Mouse (Mus musculus) limb, embryonic 12.5 days (tissue): ENCODE measurements around the gene Impdh2. TPM values are rescaled to one million over a fixed set of nuclear protein-coding genes. Genes with fewer than 3 reads are reported as not detected.

Experiments used
- ATAC-seq: fragments of 200-750 bp; cut with Nextera tagmentation; 2 replicates; pipeline ENCODE4 v1.8.0; 2017; ENCODE audit warnings: low read depth, moderate TSS enrichment; ENCODE audit not compliant: insufficient number of reproducible peaks, insufficient read depth, low FRiP score, low TSS enrichment
- H3K27ac ChIP-seq: fragments of 300-500 bp; sonication (generic); 2 replicates; pipeline ENCODE4 v1.5.1; 2016; ENCODE audit warnings: mild to moderate bottlenecking, moderate library complexity
- H3K27me3 ChIP-seq: fragments of 300-500 bp; sonication (generic); 2 replicates; pipeline ENCODE4 v1.6.1; 2016; ENCODE audit warnings: mild to moderate bottlenecking, moderate library complexity
- H3K36me3 ChIP-seq: fragments of 300-500 bp; sonication (generic); 2 replicates; pipeline ENCODE4 v1.6.1; 2016; ENCODE audit warnings: mild to moderate bottlenecking, moderate library complexity
- H3K4me1 ChIP-seq: fragments of 300-500 bp; sonication (generic); replicated peaks from 2 replicates; pipeline ENCODE4 v1.6.1; 2016
- H3K4me2 ChIP-seq: fragments of 300-500 bp; sonication (generic); 2 replicates; pipeline ENCODE4 v1.6.1; 2016; ENCODE audit warnings: mild to moderate bottlenecking, moderate library complexity
- H3K4me3 ChIP-seq: fragments of 300-500 bp; sonication (generic); replicated peaks from 2 replicates; pipeline ENCODE4 v1.5.1; 2016; ENCODE audit warnings: mild to moderate bottlenecking
- H3K9ac ChIP-seq: fragments of 300-500 bp; sonication (generic); replicated peaks from 2 replicates; pipeline ENCODE4 v1.6.1; 2016; ENCODE audit warnings: mild to moderate bottlenecking, moderate library complexity
- H3K9me3 ChIP-seq: fragments of 300-500 bp; sonication (generic); 2 replicates; pipeline ENCODE4 v1.6.1; 2016; ENCODE audit warnings: mild to moderate bottlenecking, moderate library complexity
- WGBS: fragments of 180-500 bp; shearing (Covaris S2); methylation state at CpG from one replicate; pipeline ENCODE4 v1.1.7; 2016; 5-methylcytosine and 5-hydroxymethylcytosine counted together
- polyA plus RNA-seq: library from polyadenylated mRNA; unstranded; fragments of >200 nt; fragmentation: Nextera tagmentation; extraction: Ambion mirVana; gene quantifications from 2 replicates; pipeline ENCODE4 v1.2.1, GENCODE M21; 2016

The Impdh2 gene
- polyA plus RNA-seq, 1 experiment from 2014 or later: 213 TPM

DNA sequence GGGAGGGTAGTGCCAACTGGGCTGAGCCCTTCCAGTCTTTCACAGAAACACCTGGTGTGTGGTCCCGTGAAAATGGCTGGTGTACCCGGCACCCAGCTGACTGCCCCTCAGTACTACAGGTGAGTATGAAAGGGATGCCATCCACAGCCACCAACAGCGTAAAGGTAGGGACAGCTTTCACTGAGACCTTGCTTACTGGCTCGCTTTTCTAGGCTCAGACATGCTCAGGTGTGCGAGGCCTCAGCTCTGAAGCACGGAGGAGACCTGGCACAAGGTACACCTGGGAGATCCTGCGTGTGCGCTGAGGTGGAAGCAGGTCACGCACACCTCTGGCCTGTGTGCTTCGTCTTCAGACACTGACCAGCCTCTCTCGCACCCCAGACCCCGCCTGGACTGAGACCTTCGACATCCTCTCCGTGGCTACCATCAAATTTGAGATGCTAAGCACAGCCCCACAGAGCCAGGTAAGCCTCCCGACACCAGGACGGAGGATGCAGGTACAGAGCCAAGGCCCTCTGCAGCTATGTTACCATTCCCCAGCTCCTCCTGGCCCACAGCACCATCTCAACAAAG lies 11.4 kb downstream of the Impdh2 start:
- peaks cover 59% of the 10 kb centered on the region for H3K36me3 ChIP-seq
- H3K4me1 ChIP-seq: peaks cover 58% of the 10 kb centered on the region
- H3K27ac ChIP-seq: no peak overlapping the region
- H3K9me3 ChIP-seq: no peaks in the 10 kb centered on the region
- no peak overlapping the region for H3K9ac ChIP-seq
- WGBS: 92% methylated on average over 16 of the region's 16 CpGs
- H3K4me3 ChIP-seq: no peak overlapping the region
- no peak for ATAC-seq
- H3K4me2 ChIP-seq: no peak overlapping the region
- no peaks in the 10 kb centered on the region for H3K27me3 ChIP-seq

DNA sequence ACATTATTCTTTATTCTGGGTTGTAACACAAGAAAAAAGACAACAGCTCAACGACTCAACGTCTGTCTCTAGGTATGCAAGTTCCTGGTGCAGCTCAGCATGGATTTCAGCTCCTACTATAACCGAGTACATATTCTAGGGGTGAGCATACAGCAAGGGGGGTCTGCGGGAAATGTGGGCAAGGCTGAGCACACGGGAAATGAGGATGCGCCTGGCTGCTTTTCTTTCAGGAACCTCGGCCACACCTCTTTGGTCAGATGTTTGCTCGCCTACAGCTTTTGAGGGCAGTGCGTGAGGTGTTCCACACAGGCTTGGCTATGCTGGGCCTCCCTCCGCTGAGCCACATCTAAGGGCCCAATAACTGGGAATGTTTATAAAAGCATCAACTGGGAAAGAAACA lies 12.2 kb downstream of the Impdh2 start:
- Histone ChIP-seq H3K36me3 (peaks cover 65% of the 10 kb centered on the region), H3K4me3 (no peak overlapping the region), H3K9me3 (no peaks in the 10 kb centered on the region), H3K27me3 (no peaks in the 10 kb centered on the region), H3K4me1 (peaks cover 67% of the 10 kb centered on the region), H3K9ac (no peak overlapping the region), H3K4me2 (no peak overlapping the region), H3K27ac (no peak overlapping the region)
- no peak for ATAC-seq
- 89% methylated on average over 10 of the region's 10 CpGs for WGBS

- no peak overlapping the region for H3K4me3 ChIP-seq
- ATAC-seq: no peak
- H3K27ac ChIP-seq: no peak overlapping the region
Observed at GRCm38 (mm10) chr9:108573774-108574690, 13.9 kb downstream of the Impdh2 start.

DNA sequence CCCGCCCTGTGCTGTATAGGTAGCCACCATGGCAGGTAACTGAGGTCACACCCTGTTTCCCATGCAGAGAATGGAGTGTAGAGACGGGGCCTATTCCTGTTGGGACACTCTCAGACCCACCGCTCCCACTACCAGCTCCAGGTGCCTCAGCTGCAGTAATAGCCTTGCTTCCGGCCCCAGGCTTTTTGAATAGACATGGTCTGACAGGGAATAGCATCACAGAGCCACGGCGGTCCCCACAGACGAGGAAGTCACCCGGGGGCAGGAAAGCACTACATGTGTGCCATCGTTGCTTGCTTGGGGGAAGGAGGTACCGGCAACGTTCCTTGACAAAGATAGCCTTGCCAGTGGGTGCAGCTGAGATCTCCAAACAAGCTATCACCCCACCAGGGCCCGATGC lies 14.8 kb downstream of the Impdh2 start:
- Histone ChIP-seq H3K27me3 (no peaks in the 10 kb centered on the region), H3K9ac (no peak overlapping the region; the same call in 1 of the 2 replicates), H3K9me3 (no peaks in the 10 kb centered on the region), H3K36me3 (peaks cover 65% of the 10 kb centered on the region), H3K4me2 (no peak overlapping the region), H3K27ac (no peak overlapping the region), H3K4me3 (no peak overlapping the region), H3K4me1 (peaks cover 64% of the 10 kb centered on the region)
- ATAC-seq: no peak
- WGBS: 89% methylated on average over 12 of the region's 12 CpGs

More at GRCm38 (mm10) chr9:108573774-108574690, 13.9 kb downstream of the Impdh2 start:
- H3K36me3 ChIP-seq: peaks cover 65% of the 10 kb centered on the region
- H3K4me1 ChIP-seq: peaks cover 60% of the 10 kb centered on the region
- 0 out of 2 replicates have a peak overlapping the region, but pooled peaks have one; percentile 21 for H3K4me2 ChIP-seq
- H3K9me3 ChIP-seq: no peaks in the 10 kb centered on the region
- WGBS: 53% methylated on average over 26 of the region's 26 CpGs
- H3K9ac ChIP-seq: peak overlapping the region; percentile 18
- H3K27me3 ChIP-seq: no peaks in the 10 kb centered on the region

DNA sequence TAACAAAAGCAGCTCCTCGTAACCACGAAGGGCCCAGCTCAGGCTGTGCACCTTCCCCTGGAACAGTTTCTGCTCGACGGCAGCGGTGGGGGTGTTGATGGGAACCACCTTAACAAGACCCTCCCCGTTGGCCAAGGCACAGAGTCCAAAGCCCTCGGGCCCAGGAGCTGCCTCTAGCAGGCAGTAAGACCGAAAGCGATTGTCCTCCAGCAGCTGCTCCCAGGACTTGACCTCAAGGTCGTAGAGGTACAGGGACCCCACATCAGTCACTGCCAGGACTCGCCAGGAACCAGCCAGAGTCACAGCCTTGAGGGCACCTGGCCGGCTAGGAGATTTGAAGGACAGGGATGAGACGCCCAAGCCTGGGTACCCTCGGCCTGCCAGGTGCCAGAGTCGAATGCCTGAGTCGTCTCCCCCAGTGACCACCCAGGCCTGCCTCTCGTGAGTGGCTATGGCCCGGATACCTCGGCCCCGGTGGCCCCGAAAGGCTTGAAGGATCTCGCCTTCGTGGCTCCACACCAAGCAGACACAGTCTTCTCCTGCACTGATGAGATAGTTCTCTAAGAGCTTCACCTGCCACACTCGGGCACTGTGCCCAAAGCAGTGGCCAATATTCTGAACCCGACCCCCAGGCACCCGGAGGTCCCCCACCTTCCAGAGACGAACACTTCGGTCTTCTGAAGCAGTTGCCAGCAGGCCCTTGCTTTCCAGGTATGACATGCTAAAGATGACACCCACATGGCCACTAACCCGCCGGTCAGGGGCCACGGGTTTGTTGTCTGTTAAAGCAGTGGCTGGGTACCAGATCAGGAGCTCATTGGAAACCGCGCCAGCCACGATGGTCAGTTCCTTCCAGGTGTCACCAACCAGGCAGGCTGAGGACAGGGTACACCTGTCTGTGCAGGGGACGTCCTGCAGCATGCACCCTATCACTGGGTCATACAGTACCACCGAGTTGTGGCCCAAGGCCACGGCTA lies 15.5 kb downstream of the Impdh2 start:
- Histone ChIP-seq H3K4me1 (peaks cover 58% of the 10 kb centered on the region), H3K36me3 (peaks cover 65% of the 10 kb centered on the region), H3K27me3 (no peaks in the 10 kb centered on the region), H3K27ac (no peak overlapping the region), H3K9me3 (no peaks in the 10 kb centered on the region), H3K4me2 (peak overlapping the region; percentile 20), H3K4me3 (0 out of 2 replicates have a peak overlapping the region, but pooled peaks have one; percentile 86), H3K9ac (no peak overlapping the region; the same call in 1 of the 2 replicates)
- ATAC-seq: no peak
- 85% methylated on average over 37 of the region's 37 CpGs for WGBS

DNA sequence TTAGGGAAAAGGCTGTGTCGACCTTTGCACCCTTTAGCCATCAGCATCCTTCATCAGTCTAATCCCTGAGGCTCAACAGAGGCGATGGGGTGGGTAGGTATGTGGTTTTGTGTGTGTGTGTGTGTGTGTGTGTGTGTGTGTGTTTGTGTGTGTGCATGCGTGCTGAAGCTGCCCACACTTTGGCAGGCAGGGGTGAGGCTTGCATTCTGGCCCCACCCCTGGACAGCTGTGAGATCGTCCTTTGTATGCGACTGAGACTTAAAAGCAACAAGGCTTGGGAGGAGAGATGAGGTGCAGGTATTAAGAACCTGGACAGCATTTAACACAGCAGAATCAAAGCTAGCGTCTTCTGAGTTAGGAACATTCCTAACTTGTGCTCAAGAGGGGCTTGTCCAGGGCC lies 16.9 kb downstream of the Impdh2 start:
- H3K27me3 ChIP-seq: no peaks in the 10 kb centered on the region
- ATAC-seq: no peak
- H3K9ac ChIP-seq: peak overlapping the region; percentile 95; the same call in 1 of the 2 replicates
- H3K4me1 ChIP-seq: peaks cover 56% of the 10 kb centered on the region
- no peaks in the 10 kb centered on the region for H3K9me3 ChIP-seq
- H3K4me3 ChIP-seq: peak overlapping the region; percentile 86
- 64% methylated on average over 6 of the region's 6 CpGs for WGBS
- peaks cover 55% of the 10 kb centered on the region for H3K36me3 ChIP-seq
- peak overlapping the region; percentile 29; the same call in 1 of the 2 replicates for H3K27ac ChIP-seq
- H3K4me2 ChIP-seq: peak overlapping the region; percentile 90

DNA sequence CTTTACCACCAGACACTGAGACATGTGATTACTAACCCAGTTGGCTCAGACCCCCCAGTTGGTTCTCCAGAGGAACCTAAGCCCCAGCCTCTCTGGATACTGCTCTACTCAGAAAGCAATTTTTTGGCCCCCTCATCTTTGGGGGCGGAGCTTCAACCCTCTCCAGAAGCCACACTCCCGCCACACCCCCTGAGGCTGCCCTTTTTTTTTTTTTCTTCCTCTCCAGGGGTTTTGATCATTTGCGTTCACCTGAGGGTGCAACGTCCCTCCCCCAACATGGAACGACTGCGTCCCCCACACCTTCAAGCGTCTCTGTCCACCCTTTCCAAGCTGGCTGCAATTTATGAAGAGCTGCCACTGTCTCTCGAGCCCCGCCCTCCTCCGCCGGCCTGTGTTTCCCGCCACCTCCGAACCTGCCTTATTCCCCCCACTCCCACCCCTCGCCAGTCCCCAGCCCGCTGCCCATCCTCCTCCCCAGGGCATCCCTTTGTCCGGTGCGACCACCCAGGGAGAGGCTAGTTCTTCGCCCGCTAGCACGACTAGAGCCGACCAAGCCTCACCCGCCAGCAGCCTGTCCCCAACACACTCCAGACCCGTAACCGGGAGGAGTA lies 18.0 kb downstream of the Impdh2 start:
- Histone ChIP-seq H3K4me3 (peak overlapping the region; percentile 86), H3K9me3 (no peaks in the 10 kb centered on the region), H3K4me1 (peaks cover 56% of the 10 kb centered on the region), H3K4me2 (peak overlapping the region; percentile 90), H3K27me3 (no peaks in the 10 kb centered on the region), H3K36me3 (peaks cover 47% of the 10 kb centered on the region), H3K9ac (peak overlapping the region; percentile 95), H3K27ac (peak overlapping the region; percentile 97)
- WGBS: under 1% methylated on average over 24 of the region's 24 CpGs
- ATAC-seq: no peak

DNA sequence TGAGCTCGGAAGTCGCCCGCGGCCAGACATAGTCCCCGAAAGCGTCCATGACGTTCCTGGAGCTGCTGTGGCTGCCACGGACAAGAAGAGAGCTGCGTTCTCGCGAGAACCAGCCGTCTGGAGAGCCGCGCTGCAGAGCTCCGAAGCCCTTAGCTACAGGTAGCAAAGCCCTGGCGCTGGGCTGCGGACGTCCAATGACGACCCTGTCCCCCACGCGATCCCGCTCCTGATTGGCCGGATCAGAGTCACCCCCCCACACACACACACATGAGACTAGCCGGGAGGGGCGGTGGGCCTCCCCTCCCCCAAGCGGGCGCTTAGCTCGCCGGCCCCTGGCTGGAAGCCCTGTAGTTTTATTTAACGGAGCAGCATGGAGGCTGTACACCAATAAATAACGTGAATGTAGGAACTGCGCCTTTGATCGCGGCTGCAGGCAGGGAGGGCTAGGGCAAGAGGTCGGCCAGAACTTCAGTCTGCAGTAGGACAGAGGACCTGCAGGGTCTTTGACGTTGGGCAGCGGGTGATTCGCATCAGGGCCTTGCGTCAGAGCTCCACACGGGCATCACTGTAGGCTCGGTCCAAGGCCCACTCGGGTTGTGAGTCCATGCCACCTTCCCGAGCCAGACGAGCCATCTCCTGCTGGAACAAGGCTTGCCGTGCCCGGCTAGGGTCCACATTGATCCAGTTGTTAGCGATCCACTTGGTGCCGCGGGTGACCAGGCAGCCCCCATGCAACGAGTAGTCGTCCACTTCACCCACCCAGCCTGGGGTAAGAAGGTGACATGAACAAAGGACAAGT lies 18.7 kb downstream of the Impdh2 start, which contains the start of gene Wdr6:
Wdr6 (minus strand) TSS at position 195 of the 799 bp plus-strand sequence.
- H3K4me1 ChIP-seq: peaks cover 52% of the 10 kb centered on the region
- WGBS: 5% methylated on average over 51 of the region's 51 CpGs
- peak; percentile 96 for ATAC-seq
- peak within 1 kb of the TSS; percentile 90 for H3K4me2 ChIP-seq
- H3K4me3 ChIP-seq: peak within 1 kb of the TSS; percentile 86
- peaks cover 40% of the 10 kb centered on the region for H3K36me3 ChIP-seq
- peak within 1 kb of the TSS; percentile 97 for H3K27ac ChIP-seq
- no peaks in the 10 kb centered on the region for H3K27me3 ChIP-seq
- no peaks in the 10 kb centered on the region for H3K9me3 ChIP-seq
- peak within 1 kb of the TSS; percentile 95 for H3K9ac ChIP-seq

- Histone ChIP-seq H3K9me3 (no peaks in the 10 kb centered on the region), H3K27ac (peak overlapping the region; percentile 97), H3K9ac (peak overlapping the region; percentile 95), H3K4me2 (peak overlapping the region; percentile 90), H3K36me3 (peaks cover 34% of the 10 kb centered on the region), H3K27me3 (no peaks in the 10 kb centered on the region), H3K4me3 (peak overlapping the region; percentile 86), H3K4me1 (peaks cover 47% of the 10 kb centered on the region)
- no peak for ATAC-seq
- 61% methylated on average over 5 of the region's 5 CpGs for WGBS
Observed at GRCm38 (mm10) chr9:108579344-108579690, 19.2 kb downstream of the Impdh2 start.
